Mouse (Mus musculus): ENCODE results near the gene Fgd2. TPM values are rescaled to one million over a fixed set of nuclear protein-coding genes. Genes with fewer than 3 reads are reported as not detected.
A peak's percentile ranks its signal among the peaks of the same experiment; 100 is the strongest.
"Not testable (repeated sequence)": the region's sequence is repeated elsewhere in the genome, so short reads cannot be mapped to it uniquely, and the experiment has no call there.

Fgd2 gene
- total RNA-seq, 4 experiments from 2014 or later, result 5.5 to 13.8 (median 10.3) TPM

DNA sequence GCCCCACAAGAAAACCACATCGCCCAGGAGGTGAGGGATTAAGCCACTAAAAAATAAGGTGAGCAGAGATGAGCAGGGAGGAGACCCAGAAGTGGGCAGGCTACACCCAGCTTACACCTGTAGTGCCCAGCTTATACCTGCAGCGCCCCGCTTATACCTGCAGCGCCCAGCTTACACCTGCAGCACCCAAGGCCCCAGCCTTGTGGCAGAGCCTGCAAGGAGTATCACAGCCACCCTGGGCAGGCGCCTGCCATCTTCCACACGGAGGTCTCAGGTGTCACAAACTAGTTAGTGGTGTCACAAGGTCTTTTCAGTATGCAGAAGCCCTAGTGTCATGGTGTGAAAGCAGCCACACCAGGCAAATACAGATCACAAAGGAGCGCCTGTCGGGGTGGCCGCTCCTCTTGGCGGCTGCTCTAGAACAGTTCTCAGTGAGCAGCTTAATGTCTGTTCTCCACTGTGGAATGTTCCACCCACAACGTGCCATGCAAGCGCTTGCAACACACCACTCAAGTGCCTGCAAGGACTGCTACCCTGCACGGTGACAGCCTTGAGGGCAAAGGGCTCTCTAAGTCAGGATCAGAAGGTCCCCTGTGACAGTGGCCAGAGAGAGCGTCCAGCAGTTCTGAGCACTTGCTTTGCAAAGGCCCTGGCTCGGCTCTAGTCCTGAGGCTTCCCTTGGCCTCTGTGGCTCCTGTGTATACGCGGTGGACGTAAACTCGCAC is 24.3 kb upstream of the Fgd2 start:
- no peak for DNase-seq (ENCODE audit: low spot score in 2 of 2)

DNA sequence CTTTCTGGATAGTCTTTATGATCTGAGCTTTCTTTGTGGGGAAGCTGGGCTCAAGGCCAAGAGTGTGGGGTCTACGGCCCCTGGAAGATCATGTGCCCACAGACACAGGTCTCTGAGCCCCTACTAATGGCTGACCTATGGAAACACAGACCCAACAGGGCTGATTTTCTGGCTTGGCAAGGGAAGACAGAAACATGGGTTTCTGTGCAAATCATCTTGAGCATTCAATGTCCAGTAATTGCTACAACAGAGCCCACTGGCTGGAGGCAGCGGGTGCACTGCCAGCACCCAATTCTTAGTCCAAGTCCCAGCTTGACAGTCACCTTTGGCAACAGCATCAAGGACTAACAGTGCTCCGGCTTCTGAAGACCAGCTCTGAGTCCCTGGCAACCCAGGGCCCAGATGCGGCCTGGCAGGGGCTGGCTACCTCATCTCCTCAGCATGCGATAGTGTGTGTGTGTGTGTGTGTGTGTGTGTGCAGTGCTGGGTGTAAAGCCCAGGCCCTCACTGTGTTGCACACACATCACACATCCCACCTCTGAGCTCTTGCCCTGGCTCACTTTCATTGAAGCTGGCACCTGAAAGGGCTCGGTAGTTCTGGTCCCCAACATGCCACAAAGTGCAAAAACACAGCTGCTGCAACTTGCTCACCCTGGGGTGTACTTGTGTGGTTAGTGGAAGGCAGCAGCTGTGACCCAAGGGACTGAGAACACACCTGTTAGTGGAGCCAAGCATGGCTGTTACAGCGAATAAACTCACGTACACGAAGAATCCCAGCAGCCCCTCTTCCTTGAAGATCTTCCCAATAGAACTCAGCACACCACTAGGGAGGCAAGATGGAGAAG is 22.5 kb upstream of the Fgd2 start:
- DNase-seq (ENCODE audit: low spot score in 2 of 2), result no peak

DNA sequence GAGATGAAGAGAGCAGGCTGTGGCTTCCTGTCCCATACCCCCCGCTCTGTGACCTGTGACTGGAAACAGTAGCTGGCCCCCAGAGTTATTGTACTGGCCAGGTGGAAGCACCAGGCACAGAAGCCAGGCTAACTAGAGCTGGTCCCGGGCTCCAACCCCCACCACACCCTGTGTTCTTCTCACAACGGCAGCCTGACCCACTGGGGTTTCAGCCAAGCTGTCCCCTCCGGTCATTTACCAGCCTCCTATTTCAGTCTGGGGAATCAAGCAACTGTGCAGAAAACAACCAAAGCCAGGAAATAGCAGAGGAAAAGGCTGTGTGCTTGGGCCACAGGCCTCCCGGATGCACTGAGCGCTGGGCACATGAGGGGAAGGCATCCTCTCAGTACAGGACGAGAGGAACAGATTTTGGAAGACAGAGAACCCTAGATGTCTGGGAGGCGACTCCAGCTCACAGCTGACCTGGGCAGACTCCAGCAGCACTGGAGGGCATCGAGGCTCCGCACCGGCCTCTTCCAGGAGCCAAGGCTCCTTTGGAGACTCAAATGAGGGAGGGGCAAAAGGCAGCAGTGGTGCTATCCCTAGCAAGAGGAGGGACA is 21.4 kb upstream of the Fgd2 start:
- DNase-seq (ENCODE audit: low spot score in 2 of 2), result no peak

DNA sequence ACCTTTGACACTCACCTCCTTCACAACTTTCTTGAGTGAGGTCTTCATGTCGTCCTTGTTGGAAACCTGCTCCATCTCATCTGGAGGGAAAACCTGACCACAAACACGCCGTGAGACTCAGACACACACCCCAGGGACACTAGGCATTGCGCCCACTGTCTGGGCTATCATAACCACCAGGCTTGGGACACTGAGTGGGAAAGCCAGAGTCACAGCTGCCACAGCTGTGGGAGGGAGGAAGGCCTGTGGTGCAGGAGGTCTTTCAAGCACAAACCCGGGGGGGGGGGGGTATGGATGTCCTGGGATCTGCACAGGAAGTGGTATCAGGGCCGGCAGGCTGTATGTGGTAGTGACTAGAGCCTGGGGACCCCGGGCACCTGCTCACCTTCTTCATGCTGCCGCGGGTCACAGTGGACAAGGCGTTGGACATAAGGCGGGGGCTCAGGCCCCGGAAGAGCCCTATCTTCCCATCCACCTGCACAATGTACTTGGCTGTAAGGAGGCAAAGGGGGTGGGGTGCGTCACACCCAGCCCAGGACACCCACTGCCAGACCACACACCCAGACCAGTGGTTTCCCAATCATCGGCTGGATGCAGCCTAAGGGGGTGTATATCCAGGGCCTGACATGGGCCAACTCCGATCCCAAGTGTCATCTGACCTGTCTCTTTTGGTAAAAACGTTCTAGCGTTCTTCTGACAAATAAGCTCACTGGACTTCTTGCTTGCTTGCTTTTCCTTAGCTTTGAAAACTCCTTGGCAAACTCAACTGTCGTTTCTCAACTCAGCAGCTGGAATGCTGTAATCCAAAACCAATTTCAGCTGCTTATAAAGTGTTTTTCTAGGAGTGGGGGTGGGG is 20.1 kb upstream of the Fgd2 start:
- no peak for DNase-seq (ENCODE audit: low spot score in 2 of 2)

DNA sequence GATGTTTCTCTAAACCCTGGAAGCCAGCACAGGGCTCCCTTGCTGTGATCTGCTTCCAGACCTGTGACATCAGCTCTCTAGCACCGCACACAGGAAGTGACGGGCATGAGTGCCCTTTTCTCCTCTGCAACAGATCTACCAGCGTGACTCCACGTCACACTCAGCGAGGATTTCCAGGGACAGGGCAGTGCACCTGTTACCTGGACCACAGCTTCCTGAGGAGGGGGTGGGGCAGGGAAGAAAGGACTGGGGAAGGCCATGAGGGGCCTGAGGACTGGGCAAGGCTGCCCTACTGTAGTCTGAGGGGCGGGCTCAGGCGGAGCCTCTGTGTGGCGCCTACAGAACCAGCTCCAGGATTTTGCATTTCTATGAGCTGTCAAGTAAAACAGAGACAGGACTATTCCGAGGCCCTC is 19.1 kb upstream of the Fgd2 start:
- no peak for DNase-seq (ENCODE audit: low spot score in 2 of 2)

DNA sequence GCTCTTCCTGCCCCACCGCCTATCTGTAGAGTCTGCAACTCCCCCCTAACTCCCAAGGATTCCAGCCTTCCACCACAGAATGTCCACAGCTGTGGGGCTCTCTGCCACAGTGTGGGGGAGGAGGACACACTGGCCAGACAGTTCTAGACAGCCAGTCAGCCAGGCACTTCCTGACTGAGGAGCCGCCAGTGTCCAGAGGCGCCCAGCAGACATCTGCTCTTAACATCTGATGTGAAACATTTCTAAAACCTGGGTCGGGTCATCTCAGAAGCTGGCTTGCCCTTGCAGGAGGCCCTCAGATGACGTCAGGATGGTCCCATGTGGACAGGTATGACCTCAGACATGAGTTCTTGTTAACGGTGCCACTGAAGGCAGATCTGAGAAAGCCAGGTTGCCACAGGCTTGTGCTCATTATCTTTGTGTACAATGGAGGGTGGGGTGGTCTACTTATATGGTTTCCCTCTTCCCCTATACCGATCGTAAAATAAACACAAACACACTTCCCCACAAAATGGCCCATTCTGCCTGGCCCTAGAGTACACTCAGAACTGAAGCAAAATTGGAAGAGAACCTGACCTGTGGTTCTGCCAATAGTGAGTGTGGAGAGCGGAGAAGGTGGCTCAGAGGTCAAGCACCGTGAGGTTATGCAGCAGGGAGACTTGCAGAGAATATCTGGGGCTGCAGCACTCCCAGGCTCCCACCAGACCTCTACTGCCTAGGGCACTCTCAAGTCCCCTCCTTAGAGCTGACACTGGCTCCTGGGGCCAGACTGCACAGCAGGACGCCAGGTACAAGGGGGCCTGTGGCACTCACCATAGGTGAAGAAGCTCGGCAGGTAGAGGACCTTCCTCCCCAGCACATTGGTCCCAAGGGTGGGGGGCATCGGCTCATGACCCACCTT is 18.5 kb upstream of the Fgd2 start:
- no peak for DNase-seq (ENCODE audit: low spot score in 2 of 2)

DNA sequence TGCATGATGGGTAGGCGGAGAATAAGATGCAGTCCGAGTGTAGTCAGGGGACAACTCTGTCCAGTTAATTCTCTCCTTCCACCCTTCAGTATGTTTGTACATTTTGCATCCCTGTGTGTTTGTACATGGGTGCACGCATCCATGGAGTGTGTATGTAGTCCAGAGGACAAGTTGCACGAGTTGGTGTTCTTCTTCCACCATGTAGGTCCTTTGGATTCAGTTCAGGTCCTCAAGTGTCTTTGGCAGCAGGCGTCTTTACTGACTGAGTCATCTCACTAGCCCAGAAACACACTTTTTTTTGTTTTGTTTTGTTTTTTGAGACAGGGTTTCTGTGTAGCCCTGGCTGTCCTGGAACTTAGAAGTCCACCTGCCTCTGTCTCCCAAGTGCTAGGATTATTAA is 17.5 kb upstream of the Fgd2 start:
- no peak for DNase-seq (ENCODE audit: low spot score in 2 of 2)

DNA sequence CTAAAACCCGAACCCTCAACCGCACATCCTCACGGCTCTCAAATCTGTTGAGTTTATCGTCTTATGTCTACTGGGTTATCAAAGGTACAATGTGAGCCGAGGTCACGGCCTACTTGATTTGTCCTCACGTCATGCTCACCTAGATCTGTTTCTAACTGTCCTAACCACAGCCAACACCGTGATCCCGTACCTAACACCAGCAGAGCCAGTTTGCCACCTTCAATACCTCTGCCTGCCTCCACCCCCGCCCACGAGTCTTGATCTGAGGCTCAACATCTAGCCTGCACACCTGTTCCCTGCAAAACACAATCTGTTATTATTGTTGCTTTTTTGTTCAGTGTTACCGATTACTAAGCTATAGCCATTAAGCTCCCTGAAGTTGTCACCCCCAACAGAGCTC is 15.4 kb upstream of the Fgd2 start:
- DNase-seq (ENCODE audit: low spot score in 2 of 2), result no peak

DNA sequence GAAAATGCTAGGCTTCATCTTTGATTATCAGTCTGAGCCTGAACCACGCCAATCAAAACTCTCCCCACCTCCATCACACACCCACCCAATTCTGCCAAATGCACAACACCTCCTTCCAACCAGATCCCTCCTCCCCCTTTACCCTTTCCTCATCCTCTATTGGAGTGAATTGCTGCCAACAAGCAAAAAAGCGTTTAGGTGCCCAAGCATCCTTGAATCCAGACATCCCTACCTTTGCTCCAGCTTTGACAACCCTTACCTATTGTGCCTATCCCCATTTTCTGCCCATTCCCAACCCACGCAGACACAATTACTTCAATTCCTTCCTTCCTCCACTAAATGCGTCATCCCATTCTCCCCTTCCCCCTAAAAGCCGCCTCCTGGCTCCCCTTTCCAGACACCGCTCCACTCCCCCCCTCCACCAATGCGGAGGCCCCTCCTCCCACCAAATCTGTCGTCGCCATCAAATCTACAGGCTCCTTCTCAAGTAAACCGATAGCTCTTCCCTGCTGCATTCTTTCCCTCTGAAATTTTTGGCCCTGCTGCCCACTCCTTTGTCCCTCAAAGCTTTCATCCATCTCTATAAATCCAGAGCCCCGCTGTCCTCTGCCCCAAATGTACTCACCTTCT is 14.1 kb upstream of the Fgd2 start:
- DNase-seq (ENCODE audit: low spot score in 2 of 2), result peak; percentile 60 to 70

DNA sequence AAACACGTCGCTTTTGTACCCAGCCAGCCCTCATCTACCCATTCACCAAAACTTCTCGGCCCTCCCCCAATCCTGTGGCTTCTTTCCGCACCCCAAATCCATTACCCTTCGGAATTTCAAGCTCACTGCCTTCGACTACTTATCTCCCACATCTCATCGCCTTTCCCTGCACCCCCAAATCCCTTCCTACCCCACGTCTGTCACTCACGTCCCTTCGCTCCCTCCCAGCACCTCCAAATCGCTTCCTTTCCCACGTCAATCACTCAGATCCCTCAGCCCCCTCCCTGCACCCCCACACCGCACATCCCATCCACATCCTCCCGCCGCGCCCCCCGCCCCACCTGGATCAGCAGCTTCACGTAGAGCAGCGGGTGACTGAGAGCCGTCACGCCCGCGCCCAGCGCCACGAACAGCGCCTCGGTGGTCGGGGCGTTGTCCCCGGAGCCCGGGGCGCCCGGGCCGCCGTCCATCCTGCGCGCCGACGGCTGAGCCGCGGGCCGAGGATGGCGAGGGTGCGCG is 13.5 kb upstream of the Fgd2 start:
- no peak for DNase-seq (ENCODE audit: low spot score in 2 of 2)

DNA sequence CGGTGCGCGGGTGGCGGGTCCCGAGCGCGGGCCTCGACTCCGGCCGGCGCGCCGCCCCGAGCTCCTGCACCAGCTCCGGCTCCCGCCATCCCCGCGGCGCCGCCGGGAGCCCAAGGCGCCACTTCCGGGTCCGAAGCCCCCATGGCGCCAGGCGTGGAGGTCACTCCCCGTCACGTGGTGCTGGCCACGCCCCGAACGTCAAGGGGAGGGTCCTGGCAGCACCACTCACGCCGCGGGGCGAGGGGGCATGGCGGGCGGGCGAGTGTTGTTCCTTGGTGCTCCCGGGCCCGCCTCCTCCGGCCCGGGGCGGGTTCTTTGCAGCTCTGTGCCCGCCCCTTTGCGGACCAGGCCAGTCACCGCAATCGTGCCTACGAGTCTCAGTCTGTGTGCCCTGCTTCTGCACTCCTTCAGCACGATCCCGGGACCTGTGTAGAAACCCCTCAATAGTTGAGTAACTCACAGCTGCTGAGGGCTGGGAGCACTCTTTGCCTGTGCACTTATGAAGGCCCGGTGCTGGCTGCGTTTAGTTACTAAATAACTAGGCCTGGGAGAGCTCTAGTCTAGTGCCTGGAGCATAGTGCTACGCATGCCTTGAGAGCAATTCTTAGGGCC is 13.0 kb upstream of the Fgd2 start, which contains the start of gene Mtch1:
Gene Mtch1 (minus strand): TSS at position 290 of the 612 bp plus-strand sequence.
- peak; percentile 93 to 95 for DNase-seq (ENCODE audit: low spot score in 2 of 2)

DNA sequence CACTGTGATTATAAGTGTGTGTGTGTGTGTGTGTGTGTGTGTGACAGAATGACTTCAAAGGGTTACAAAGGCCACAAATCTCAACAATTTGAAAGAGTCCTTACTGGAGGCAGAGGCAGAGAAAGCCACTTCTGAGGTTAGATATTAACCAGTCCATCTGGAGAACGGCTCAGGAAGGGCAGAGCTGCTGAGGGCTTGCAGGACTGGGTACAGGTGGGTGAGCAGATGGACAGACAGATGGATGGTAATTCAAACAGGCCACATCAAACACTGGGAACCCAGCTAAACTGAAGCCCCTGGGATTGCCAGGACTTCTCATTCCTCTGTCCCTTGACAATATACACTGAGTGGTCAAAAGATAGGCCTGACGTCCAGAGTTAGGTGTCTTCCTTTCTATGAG is 11.7 kb upstream of the Fgd2 start:
- no peak for DNase-seq (ENCODE audit: low spot score in 2 of 2)

DNA sequence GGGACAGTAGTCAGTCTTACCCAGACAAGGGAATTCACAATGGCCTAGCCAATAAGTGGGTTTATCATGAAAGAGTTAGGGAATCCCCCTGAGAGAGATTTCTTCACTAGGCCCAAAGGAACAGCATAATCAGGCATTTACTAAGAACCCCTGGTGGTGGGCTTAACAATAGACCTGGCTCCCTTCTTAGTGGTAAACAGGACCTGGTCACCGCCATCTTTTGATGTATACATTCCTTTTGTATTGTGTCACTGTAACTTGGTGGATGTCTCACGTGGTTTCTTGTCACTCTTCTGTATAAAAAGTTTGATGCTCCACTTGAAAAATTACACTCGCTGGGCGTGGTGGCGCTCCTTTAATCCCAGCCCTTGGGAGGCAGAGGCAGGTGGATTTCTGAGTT is 9.7 kb upstream of the Fgd2 start:
- not testable (repeated sequence) for DNase-seq (ENCODE audit: low spot score in 2 of 2)

DNA sequence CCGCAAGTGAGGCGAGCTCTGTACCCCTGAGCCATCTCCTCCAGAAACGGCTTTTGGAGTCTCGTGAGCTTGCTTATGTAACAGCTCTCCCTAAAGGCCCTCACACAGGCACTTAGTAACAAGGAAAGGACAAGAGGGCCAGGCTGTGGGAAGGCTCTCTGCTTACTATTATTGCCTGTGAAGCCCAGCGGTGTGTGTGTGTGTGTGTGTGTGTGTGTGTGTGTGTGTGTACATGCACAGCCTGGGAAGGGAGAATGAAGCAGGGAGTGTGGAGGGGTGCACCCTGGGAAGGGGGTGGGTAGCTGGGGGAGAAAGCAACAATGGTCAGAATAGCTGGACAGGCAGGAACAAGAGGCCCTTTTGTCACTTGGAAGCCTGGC is 5.3 kb upstream of the Fgd2 start:
- no peak for DNase-seq (ENCODE audit: low spot score in 2 of 2)

DNA sequence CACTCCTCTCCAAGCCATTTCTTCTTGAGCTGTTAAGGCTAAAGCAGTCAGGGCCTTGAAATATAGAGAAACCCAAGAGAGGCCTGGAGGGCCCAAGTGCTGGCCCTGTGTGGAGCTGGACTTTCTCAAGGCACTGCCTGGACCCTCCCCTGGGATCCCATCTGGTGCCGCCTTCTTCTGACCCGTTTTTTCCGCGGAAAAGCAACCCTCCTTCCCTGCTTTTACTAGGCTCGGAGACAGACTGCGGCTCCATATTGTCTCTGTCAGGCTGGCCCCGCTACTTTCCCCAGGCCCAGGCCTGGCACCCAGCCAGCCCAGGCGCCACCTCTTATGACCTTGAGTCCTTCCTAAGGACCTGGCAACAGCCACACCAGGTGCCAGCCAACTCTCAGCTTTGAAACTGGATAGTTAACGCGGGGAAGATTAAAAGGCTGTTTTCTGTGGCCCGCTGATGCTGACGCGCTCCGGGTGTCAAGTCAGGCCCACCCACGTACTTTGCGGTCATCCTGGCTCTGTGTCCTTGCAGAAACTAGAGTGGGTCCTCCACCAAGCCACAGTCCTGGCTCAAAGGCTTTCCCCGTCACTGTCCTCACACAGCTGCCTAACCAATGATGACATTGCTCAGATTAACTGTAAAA is 4.8 kb upstream of the Fgd2 start:
- no peak for DNase-seq (ENCODE audit: low spot score in 2 of 2)

DNA sequence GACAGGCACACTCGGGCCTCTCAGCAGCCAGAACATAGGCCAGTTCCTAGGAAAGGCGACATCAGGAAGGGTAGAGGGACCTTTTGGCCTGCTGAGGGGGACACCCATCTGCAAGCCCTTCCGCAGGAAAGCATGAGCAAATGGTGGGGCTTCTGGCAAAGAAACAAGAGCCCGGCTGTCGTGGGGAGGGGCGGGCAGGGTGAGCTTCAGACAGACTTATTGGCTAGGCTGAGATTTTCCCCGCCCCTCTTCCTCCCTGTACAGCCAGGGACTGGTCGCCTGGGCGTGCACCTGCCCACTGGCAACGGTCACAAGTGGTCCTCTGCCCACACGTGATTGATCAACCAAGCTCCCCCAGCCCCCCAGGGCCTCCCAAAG is 4.2 kb upstream of the Fgd2 start:
- peak in 1 of 2 experiments; percentile 55 for DNase-seq (ENCODE audit: low spot score in 2 of 2)

DNA sequence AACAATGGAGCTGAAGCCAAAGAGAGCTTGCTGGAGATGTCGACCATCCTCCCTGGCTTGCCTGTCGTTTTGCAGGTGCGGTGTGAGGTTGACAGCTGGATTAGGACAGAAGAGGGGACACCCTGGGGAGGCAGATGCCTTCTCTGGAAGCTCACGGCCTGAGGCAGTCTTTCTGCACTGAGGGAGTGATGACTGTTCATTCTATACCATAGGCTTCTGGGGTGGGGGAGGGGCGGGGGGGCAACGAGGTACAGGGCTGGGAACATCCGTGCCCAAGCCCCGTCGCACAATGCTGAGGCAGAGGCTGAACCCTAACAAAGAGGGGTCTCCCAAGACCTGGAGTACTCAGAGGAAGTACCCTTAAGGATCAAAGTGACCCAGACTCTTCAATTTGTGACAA is 3.8 kb upstream of the Fgd2 start:
- no peak for DNase-seq (ENCODE audit: low spot score in 2 of 2)

DNA sequence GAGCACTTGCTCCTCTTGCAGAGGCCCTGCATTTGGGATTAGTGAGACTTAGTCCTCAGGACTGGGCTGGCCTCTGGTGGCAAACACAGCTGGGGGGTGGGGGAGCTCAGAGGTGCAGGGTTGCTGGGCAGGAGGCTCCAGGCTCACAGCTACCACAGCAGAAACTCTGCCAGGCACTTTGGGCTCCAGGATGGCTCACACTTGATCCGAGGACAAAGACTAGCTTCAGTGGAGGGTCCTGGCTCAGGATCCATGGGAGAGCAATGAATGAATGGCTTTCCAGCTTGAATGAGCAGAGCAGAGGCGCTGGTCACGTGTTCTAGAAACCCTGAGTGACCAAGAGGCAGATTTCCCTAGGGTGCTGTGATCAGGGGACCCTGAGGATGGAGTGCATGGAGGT is 1.8 kb upstream of the Fgd2 start:
- no peak for DNase-seq (ENCODE audit: low spot score in 2 of 2)

Data from layer of hippocampus, adult 8-10 months (tissue).